Mouse (Mus musculus) liver, embryonic 14.5 days (tissue): ENCODE results near the gene Rab7b. TPM values are rescaled to one million over a fixed set of nuclear protein-coding genes. Genes with fewer than 3 reads are reported as not detected.

ENCODE experiments used
- ATAC-seq: fragments of 200-750 bp; cut with Nextera tagmentation; 2 replicates; pipeline ENCODE4 v1.8.0; 2017; ENCODE audit warnings: moderate number of reproducible peaks, mild to moderate bottlenecking, moderate library complexity; ENCODE audit not compliant: insufficient read depth
- DNase-seq, 3 experiments: peaks; one replicate each; pipeline ENCODE4 v3.0.0-alpha.2; 2012 to 2013; ENCODE audit warnings: low read depth in 3 of 3, low spot score in 3 of 3
- H3K27ac ChIP-seq: fragments of 300-500 bp; sonication (generic); 2 replicates; pipeline ENCODE4 v1.5.1; 2014; ENCODE audit warnings: moderate library complexity, mild to moderate bottlenecking, control low read depth, inconsistent platforms
- H3K27me3 ChIP-seq: fragments of 300-500 bp; sonication (generic); 2 replicates; pipeline ENCODE4 v1.6.1; 2014; ENCODE audit warnings: mild to moderate bottlenecking, low read length, moderate library complexity; ENCODE audit not compliant: control insufficient read depth, insufficient read depth
- H3K36me3 ChIP-seq: fragments of 300-500 bp; sonication (generic); replicated peaks from 2 replicates; pipeline ENCODE4 v1.6.1; 2014; ENCODE audit warnings: low read depth; ENCODE audit not compliant: control insufficient read depth, insufficient read depth
- H3K4me1 ChIP-seq, 2 experiments: fragments of 200-500 bp in 1 of 2; fragments of 300-500 bp in 1 of 2; sonication (generic) in 1 of 2; replicated peaks; 2 replicates each; pipeline ENCODE4 v1.6.1; 2012 to 2014; ENCODE audit warnings: antibody characterized with exemption in 1 of 2, inconsistent platforms in 1 of 2, low read length in 1 of 2; ENCODE audit not compliant: control insufficient read depth in 2 of 2, insufficient read depth in 2 of 2
- H3K4me2 ChIP-seq: fragments of 300-500 bp; sonication (generic); 2 replicates; pipeline ENCODE4 v1.6.1; 2014; ENCODE audit warnings: low read depth, mild to moderate bottlenecking, control low read depth, moderate library complexity
- H3K4me3 ChIP-seq, 2 experiments: fragments of 200-500 bp in 1 of 2; fragments of 300-500 bp in 1 of 2; sonication (generic) in 1 of 2; 2 replicates each; pipeline ENCODE4 v1.5.1; 2012 to 2014; ENCODE audit warnings: low read depth in 2 of 2, low read length in 2 of 2, mild to moderate bottlenecking in 2 of 2, control low read depth in 1 of 2, inconsistent platforms in 1 of 2, moderate library complexity in 1 of 2; ENCODE audit not compliant: insufficient read depth in 1 of 2
- H3K9ac ChIP-seq: fragments of 300-500 bp; sonication (generic); replicated peaks from 2 replicates; pipeline ENCODE4 v1.6.1; 2014; ENCODE audit warnings: mild to moderate bottlenecking, control low read depth, moderate library complexity
- H3K9me3 ChIP-seq: fragments of 300-500 bp; sonication (generic); 2 replicates; pipeline ENCODE4 v1.6.1; 2016; ENCODE audit warnings: low read length, mixed read lengths; ENCODE audit not compliant: control insufficient read depth
- CTCF ChIP-seq: IDR thresholded peaks from 2 replicates; pipeline ENCODE4 v1.5.1; 2016; ENCODE audit warnings: antibody characterized with exemption, low read depth, control low read depth
- EP300 ChIP-seq: IDR thresholded peaks from 2 replicates; pipeline ENCODE4 v1.6.1; 2016; ENCODE audit warnings: antibody characterized with exemption, low read depth
- WGBS: fragments of 180-500 bp; shearing (Covaris S2); extraction: QIAGEN DNeasy Blood & Tissue Kit; methylation state at CpG from one replicate; pipeline ENCODE4 v1.1.7; 2014; ENCODE audit not compliant: insufficient replicate concordance; 5-methylcytosine and 5-hydroxymethylcytosine counted together
- polyA plus RNA-seq, 2 experiments: library from polyadenylated mRNA; depleted of rRNA in 1 of 2; stranded (reverse) in 1 of 2; unstranded in 1 of 2; fragments of >200 nt; fragmentation: Nextera tagmentation in 1 of 2; extraction: Ambion mirVana in 1 of 2; gene quantifications; 2 replicates each; pipeline versions ENCODE4 v1.2.1 to v1.2.3; 2012 to 2014

Rab7b gene
- polyA plus RNA-seq, 2 experiments: 0.42 to 0.91 TPM

GRCm38 (mm10) chr1:131736494-131736893 lies 48.0 kb downstream of the Rab7b start:
- Histone ChIP-seq H3K27me3 (no peaks in the 10 kb centered on the region; the same call in 1 of the 2 replicates), H3K36me3 (no peaks in the 10 kb centered on the region), H3K4me1 (peaks cover 0 to 7% of the 10 kb centered on the region in 2 experiments; a peak in 2 of 4 replicates), H3K4me2 (no peak overlapping the region), H3K9ac (no peak overlapping the region), H3K9me3 (no peaks in the 10 kb centered on the region), H3K27ac (no peak overlapping the region), H3K4me3 (no peak overlapping the region)
- WGBS: 5% methylated on average over 9 of the region's 9 CpGs
- no peak for ATAC-seq
- no peak for TF ChIP-seq EP300
- no peak for TF ChIP-seq CTCF
- no peak for DNase-seq

- DNase-seq (no peak), ATAC-seq (no peak)
- Histone ChIP-seq H3K9me3 (no peaks in the 10 kb centered on the region), H3K4me1 (peaks cover 0 to 7% of the 10 kb centered on the region in 2 experiments; a peak in 2 of 4 replicates), H3K27me3 (no peaks in the 10 kb centered on the region; the same call in 1 of the 2 replicates), H3K9ac (no peak overlapping the region), H3K27ac (no peak overlapping the region), H3K4me3 (no peak overlapping the region), H3K4me2 (no peak overlapping the region), H3K36me3 (no peaks in the 10 kb centered on the region)
- 58% methylated on average over 5 of the region's 5 CpGs for WGBS
- TF ChIP-seq EP300 (no peak), CTCF (no peak)
Observed at GRCm38 (mm10) chr1:131737269-131737668, 48.8 kb downstream of the Rab7b start.

GRCm38 (mm10) chr1:131738760-131739159 lies 50.3 kb downstream of the Rab7b start:
- ATAC-seq: no peak
- H3K4me1 ChIP-seq: peaks cover 0 to 7% of the 10 kb centered on the region in 2 experiments; a peak in 2 of 4 replicates
- no peak overlapping the region for H3K4me2 ChIP-seq
- 27% methylated on average over 1 of the region's 1 CpGs for WGBS
- no peaks in the 10 kb centered on the region for H3K36me3 ChIP-seq
- H3K4me3 ChIP-seq: no peak overlapping the region
- no peak overlapping the region for H3K27ac ChIP-seq
- DNase-seq: no peak
- no peaks in the 10 kb centered on the region; the same call in 1 of the 2 replicates for H3K27me3 ChIP-seq
- TF ChIP-seq EP300: no peak
- TF ChIP-seq CTCF: no peak
- no peak overlapping the region for H3K9ac ChIP-seq
- H3K9me3 ChIP-seq: no peaks in the 10 kb centered on the region

GRCm38 (mm10) chr1:131739481-131740160 lies 51.1 kb downstream of the Rab7b start:
- no peak for ATAC-seq
- Histone ChIP-seq H3K27me3 (no peaks in the 10 kb centered on the region; the same call in 1 of the 2 replicates), H3K9ac (no peak overlapping the region), H3K4me1 (peaks cover 0 to 7% of the 10 kb centered on the region in 2 experiments; a peak in 2 of 4 replicates), H3K4me2 (no peak overlapping the region), H3K36me3 (no peaks in the 10 kb centered on the region), H3K9me3 (no peaks in the 10 kb centered on the region), H3K4me3 (no peak overlapping the region), H3K27ac (no peak overlapping the region)
- DNase-seq: no peak
- TF ChIP-seq EP300 (no peak), CTCF (no peak)
- WGBS: 84% methylated on average over 9 of the region's 9 CpGs

GRCm38 (mm10) chr1:131743868-131744464 lies 55.5 kb downstream of the Rab7b start, which contains the start of gene Slc26a9:
TSS of gene Slc26a9 (plus strand) at chr1:131744022.
- no peak within 1 kb of the TSS for H3K4me2 ChIP-seq
- no peaks in the 10 kb centered on the region for H3K27me3 ChIP-seq
- no peaks in the 10 kb centered on the region for H3K9me3 ChIP-seq
- ATAC-seq (no peak), DNase-seq (no peak)
- no peak within 1 kb of the TSS for H3K4me3 ChIP-seq
- H3K4me1 ChIP-seq: no peaks in the 10 kb centered on the region
- H3K36me3 ChIP-seq: no peaks in the 10 kb centered on the region
- TF ChIP-seq EP300: no peak
- TF ChIP-seq CTCF: no peak
- WGBS: 24% methylated on average over 10 of the region's 10 CpGs
- H3K9ac ChIP-seq: no peak within 1 kb of the TSS
- H3K27ac ChIP-seq: no peak within 1 kb of the TSS
